Mouse (Mus musculus): ENCODE results near the gene Sf3b4.

DNA sequence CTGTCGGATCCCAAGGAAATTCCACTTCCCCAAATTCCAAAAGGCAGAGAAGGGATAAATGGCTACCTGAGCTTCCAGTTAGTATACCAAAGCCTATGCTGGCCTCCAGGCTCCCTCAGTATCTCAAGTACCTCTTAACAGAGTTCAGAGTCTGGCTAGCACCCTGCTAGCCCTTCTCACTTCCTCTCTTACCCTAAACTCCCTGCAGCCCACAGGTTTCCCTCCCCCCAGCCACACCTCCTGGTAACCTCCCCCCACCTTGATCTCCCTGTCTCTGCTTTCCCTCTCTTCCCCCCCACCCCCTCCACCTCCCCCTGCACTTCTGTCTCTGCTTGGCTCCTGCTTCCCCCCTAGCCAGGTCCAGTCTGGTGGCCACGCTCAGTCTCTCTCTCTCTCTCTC lies 27.6 kb downstream of the Sf3b4 start:
- TF ChIP-seq FLI1 (IDR thresholded peaks at IDR 0.05; ENCODE audit: low read length): no peak
- no peak for TF ChIP-seq GATA1 (IDR thresholded peaks at IDR 0.05; ENCODE audit: borderline replicate concordance, low read length)

Data from megakaryocyte, embryonic 14.5 days (primary cell).